Mouse (Mus musculus) liver, adult 2 months (tissue): ENCODE measurements around the gene 1700020D05Rik.

Source experiments
- CTCF ChIP-seq: fragments of 200-500 bp; IDR thresholded peaks from 2 replicates; pipeline ENCODE4 v1.5.1; 2011; ENCODE audit warnings: low read depth, low read length, control low read depth
- POLR2A ChIP-seq: fragments of 200-500 bp; IDR thresholded peaks from 2 replicates; pipeline ENCODE4 v1.6.1; 2011; ENCODE audit warnings: low read length, control low read depth; ENCODE audit not compliant: insufficient read depth; ENCODE audit errors: extremely low read depth

DNA sequence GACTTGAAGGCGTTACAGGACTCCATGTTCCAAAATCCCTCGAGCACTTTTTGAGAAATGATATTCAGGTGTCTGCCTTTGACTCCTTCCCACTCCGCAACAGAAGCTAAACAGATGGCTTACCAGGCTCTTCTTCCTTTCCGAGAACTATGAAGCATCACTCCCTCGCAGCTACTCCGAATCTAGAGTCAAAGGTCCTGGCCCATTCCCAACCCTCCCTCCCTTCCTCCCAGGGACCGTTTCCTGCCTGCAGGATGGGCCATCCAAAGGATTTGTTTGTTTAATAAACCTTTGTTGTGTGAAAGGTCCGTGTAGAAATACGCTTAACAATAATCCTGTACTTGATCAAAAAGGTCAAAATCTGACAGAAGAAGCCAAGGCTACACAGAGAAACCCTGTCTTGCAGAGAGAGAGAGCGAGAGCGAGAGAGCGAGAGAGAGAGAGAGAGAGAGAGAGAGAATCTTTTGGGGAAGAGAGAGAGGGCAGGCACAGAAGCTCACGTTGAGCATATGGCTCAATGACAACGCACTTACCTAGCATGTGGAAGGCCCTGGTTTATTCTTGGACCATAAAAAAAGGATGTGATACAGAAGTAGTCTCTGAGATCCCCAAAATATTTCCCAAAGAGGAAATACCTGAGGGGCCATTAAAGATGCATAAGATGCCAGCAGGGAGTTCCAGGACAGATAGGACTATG lies 45.7 kb downstream of the 1700020D05Rik start, which contains the start of gene Ccdc85b:
- TF ChIP-seq CTCF = no peak
- TF ChIP-seq POLR2A = no peak
